Comparison of ENCODE assay signal across 9 mouse cellular contexts in the genomic region with DNA sequence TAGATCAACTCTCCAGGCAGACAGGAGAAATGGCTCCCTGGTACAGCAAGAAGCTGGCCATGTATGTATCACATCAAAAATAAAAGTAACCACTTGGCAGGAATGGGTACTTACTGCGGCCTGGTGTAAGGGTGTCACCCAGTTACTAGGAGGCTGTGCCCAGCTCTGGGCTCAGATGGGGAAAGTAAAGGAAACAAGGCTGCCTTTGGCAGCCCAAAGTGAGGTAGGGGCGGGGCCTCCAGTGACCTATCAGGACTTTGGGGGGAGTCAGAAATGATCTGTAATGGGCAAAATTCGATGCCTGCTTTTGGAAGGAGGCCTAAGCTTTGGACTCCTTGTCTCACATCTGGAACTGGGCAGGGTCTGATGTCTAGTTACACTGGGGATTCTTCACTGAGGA. TPM values are rescaled to one million over a fixed set of nuclear protein-coding genes. Genes with fewer than 3 reads are reported as not detected.
DNase-seq lines count a peak whose midpoint lies in the region; ATAC-seq and TF ChIP-seq lines count a peak whose summit lies in the region.
"Had no signal": no experiment of that assay in that cellular context is flagged by ENCODE, and none has a peak within 500 bp of the region (broad histone marks: within the 10 kb centered on the region; RNA-seq: fewer than 3 reads in every experiment).

No protein-coding gene starts in this region.

- H3K4me3 ChIP-seq in heart, embryonic 11.5 days (ENCODE audit: low read depth, low read length), result peak overlapping the region; percentile 85
- H3K4me3 ChIP-seq in heart, embryonic 16.5 days (ENCODE audit: low read length), result peak overlapping the region; percentile 79
- H3K4me3 ChIP-seq in liver, postnatal 0 days (ENCODE audit: low read depth, low read length), result 0 out of 2 replicates have a peak overlapping the region, but pooled peaks have one; percentile 5

- H3K9ac ChIP-seq in heart, embryonic 11.5 days (ENCODE audit: low read depth, low read length), result peak overlapping the region; percentile 59; the same call in 1 of the 2 replicates
- H3K9ac ChIP-seq in heart, embryonic 16.5 days (ENCODE audit: low read length), result peak overlapping the region; percentile 98
- H3K9ac ChIP-seq in liver, postnatal 0 days (replicated peaks), result peak overlapping the region; percentile 50

- H3K4me2 ChIP-seq in heart, embryonic 11.5 days, result peak overlapping the region; percentile 81
- peak overlapping the region; percentile 82 for H3K4me2 ChIP-seq in heart, embryonic 16.5 days (ENCODE audit: low read depth, low read length)
- peak overlapping the region; percentile 89 for H3K4me2 ChIP-seq in liver, postnatal 0 days (ENCODE audit: low read depth, low read length)

- TF ChIP-seq CTCF in liver, postnatal 0 days (IDR thresholded peaks at IDR 0.05; ENCODE audit: low read depth), result no peak

- intact Hi-C loops in left cerebral cortex, postnatal 25 days (cut with DNase I), result no loop called here

- H3K36me3 ChIP-seq in heart, embryonic 11.5 days (ENCODE audit: control insufficient read depth, insufficient read depth, low read length), result no peaks in the 10 kb centered on the region
- H3K36me3 ChIP-seq in heart, embryonic 16.5 days (ENCODE audit: control insufficient read depth, insufficient read depth), result no peaks in the 10 kb centered on the region
- H3K36me3 ChIP-seq in liver, postnatal 0 days (replicated peaks; ENCODE audit: insufficient read depth, low read length), result 0 out of 2 replicates have a peak, but pooled peaks cover 2% of the 10 kb centered on the region

- H3K27me3 ChIP-seq in heart, embryonic 11.5 days (ENCODE audit: control insufficient read depth, insufficient read depth, low read length), result no peaks in the 10 kb centered on the region
- no peaks in the 10 kb centered on the region for H3K27me3 ChIP-seq in heart, embryonic 16.5 days (ENCODE audit: control insufficient read depth, insufficient read depth, low read length)
- no peaks in the 10 kb centered on the region for H3K27me3 ChIP-seq in liver, postnatal 0 days (ENCODE audit: insufficient read depth, low read length)

- no peaks in the 10 kb centered on the region for H3K9me3 ChIP-seq in heart, embryonic 11.5 days (replicated peaks; ENCODE audit: control insufficient read depth, low read length)
- no peaks in the 10 kb centered on the region for H3K9me3 ChIP-seq in heart, embryonic 16.5 days (replicated peaks; ENCODE audit: control insufficient read depth, low read length)
- no peaks in the 10 kb centered on the region for H3K9me3 ChIP-seq in liver, postnatal 0 days (ENCODE audit: low read length)

- 63% methylated on average over 3 of the region's 3 CpGs for WGBS in heart, embryonic 11.5 days (ENCODE audit: insufficient replicate concordance)
- 45% methylated on average over 3 of the region's 3 CpGs for WGBS in heart, embryonic 16.5 days
- 46% methylated on average over 3 of the region's 3 CpGs for WGBS in liver, postnatal 0 days (ENCODE audit: insufficient replicate concordance)

- no peak for ATAC-seq in heart, embryonic 11.5 days (replicated peaks; ENCODE audit: insufficient number of reproducible peaks, low FRiP score, low TSS enrichment)
- no peak for ATAC-seq in heart, embryonic 16.5 days (replicated peaks; ENCODE audit: extremely low read depth, insufficient read depth, low FRiP score)
- ATAC-seq in liver, postnatal 0 days, result no peak

- no peak for TF ChIP-seq EP300 in liver, postnatal 0 days (IDR thresholded peaks at IDR 0.05; ENCODE audit: low read depth)

- DNase-seq in heart, postnatal 4 days, result no peak
- peak; percentile 31 for DNase-seq in adipocyte (ENCODE audit: low spot score)
- no peak for DNase-seq in liver, postnatal 0 days
- no peak for DNase-seq in left cerebral cortex, postnatal 25 days (ENCODE audit: low spot score in 2 of 2)
- no peak for DNase-seq in yolk sac, embryonic 10.5 days (ENCODE audit: low spot score)
- no peak for DNase-seq in urinary bladder, postnatal 36 days (ENCODE audit: low spot score in 2 of 2)

- H3K4me1 ChIP-seq in heart, embryonic 11.5 days (ENCODE audit: control insufficient read depth, insufficient read depth, low read length), result peaks cover 68% of the 10 kb centered on the region
- peaks cover 68% of the 10 kb centered on the region for H3K4me1 ChIP-seq in heart, embryonic 16.5 days (ENCODE audit: control insufficient read depth, insufficient read depth, low read length)
- H3K4me1 ChIP-seq in liver, postnatal 0 days (ENCODE audit: insufficient read depth), result peaks cover 71% of the 10 kb centered on the region

- H3K27ac ChIP-seq in heart, embryonic 11.5 days (ENCODE audit: low read depth, low read length), result no peak overlapping the region
- peak overlapping the region; percentile 69 for H3K27ac ChIP-seq in heart, embryonic 16.5 days (ENCODE audit: low read length)
- no peak overlapping the region for H3K27ac ChIP-seq in liver, postnatal 0 days (ENCODE audit: low read depth)

RNA-seq across cellular contexts. Expression of a gene that starts 3.2 kb away (rescaled TPM):
- 47.3 and 47.6 TPM in 2 replicates for polyA plus RNA-seq in heart, embryonic 11.5 days (2014; fragmentation: Nextera tagmentation; extraction: Ambion mirVana)
- total RNA-seq in heart, postnatal 4 days (2021), result 100 to 1,000 TPM; 132 to 136 TPM
- polyA plus RNA-seq in heart, embryonic 16.5 days (2015; fragmentation: Nextera tagmentation; extraction: Ambion mirVana), result 38.2 and 41.8 TPM in 2 replicates
- 10.7 and 11.4 TPM in 2 replicates for polyA plus RNA-seq in liver, postnatal 0 days (2015; fragmentation: Nextera tagmentation; extraction: Ambion mirVana)
- total RNA-seq in left cerebral cortex, postnatal 25 days (2021), result 10 to 100 TPM; 69.2 to 80.7 TPM

RNA-seq across cellular contexts. Expression of a gene that starts 18.8 kb away (rescaled TPM):
- polyA plus RNA-seq in heart, embryonic 11.5 days (2014; fragmentation: Nextera tagmentation; extraction: Ambion mirVana), result 0.13 and 0.34 TPM in 2 replicates
- total RNA-seq in heart, postnatal 4 days (2021), result under 1 TPM; 0.10 to 0.23 TPM
- polyA plus RNA-seq in heart, embryonic 16.5 days (2015; fragmentation: Nextera tagmentation; extraction: Ambion mirVana), result 0.27 and 0.84 TPM in 2 replicates
- polyA plus RNA-seq in liver, postnatal 0 days (2015; fragmentation: Nextera tagmentation; extraction: Ambion mirVana), result 0.04 TPM in 1 of 2 replicates, not detected in the other
- under 1 TPM in 1 of 2 experiments, not detected in 1; 0.25 TPM for total RNA-seq in left cerebral cortex, postnatal 25 days (2021)
- total RNA-seq: common myeloid progenitor, adult 5-6 weeks had no signal

RNA-seq across cellular contexts. Expression of a gene that starts 48.9 kb away (rescaled TPM):
- 91.1 and 97.1 TPM in 2 replicates for polyA plus RNA-seq in heart, embryonic 11.5 days (2014; fragmentation: Nextera tagmentation; extraction: Ambion mirVana)
- total RNA-seq in heart, postnatal 4 days (2021), result 10 to 100 TPM; 65.1 to 68.0 TPM
- 89.3 and 93.4 TPM in 2 replicates for polyA plus RNA-seq in heart, embryonic 16.5 days (2015; fragmentation: Nextera tagmentation; extraction: Ambion mirVana)
- polyA plus RNA-seq in liver, postnatal 0 days (2015; fragmentation: Nextera tagmentation; extraction: Ambion mirVana), result 37.7 and 38.4 TPM in 2 replicates
- 10 to 100 TPM; 30.1 to 37.1 TPM for total RNA-seq in left cerebral cortex, postnatal 25 days (2021)

RNA-seq across cellular contexts. Expression of a gene that starts 59.5 kb away (rescaled TPM):
- polyA plus RNA-seq in heart, embryonic 11.5 days (2014; fragmentation: Nextera tagmentation; extraction: Ambion mirVana), result 36.1 and 43.3 TPM in 2 replicates
- 10 to 100 TPM; 11.5 TPM for total RNA-seq in heart, postnatal 4 days (2021)
- polyA plus RNA-seq in heart, embryonic 16.5 days (2015; fragmentation: Nextera tagmentation; extraction: Ambion mirVana), result 28.3 and 30.6 TPM in 2 replicates
- 14.9 and 15.0 TPM in 2 replicates for polyA plus RNA-seq in liver, postnatal 0 days (2015; fragmentation: Nextera tagmentation; extraction: Ambion mirVana)
- 1 to 10 TPM; 8.7 to 9.7 TPM for total RNA-seq in left cerebral cortex, postnatal 25 days (2021)

RNA-seq across cellular contexts. Expression of a gene that starts 59.6 kb away (rescaled TPM):
- 0.31 and 0.35 TPM in 2 replicates for polyA plus RNA-seq in heart, embryonic 11.5 days (2014; fragmentation: Nextera tagmentation; extraction: Ambion mirVana)
- total RNA-seq in heart, postnatal 4 days (2021), result under 1 TPM; 0.18 to 0.29 TPM
- polyA plus RNA-seq in heart, embryonic 16.5 days (2015; fragmentation: Nextera tagmentation; extraction: Ambion mirVana), result 0.16 and 0.37 TPM in 2 replicates
- polyA plus RNA-seq in liver, postnatal 0 days (2015; fragmentation: Nextera tagmentation; extraction: Ambion mirVana), result 0.05 and 0.07 TPM in 2 replicates
- total RNA-seq in left cerebral cortex, postnatal 25 days (2021), result under 1 TPM; 0.16 to 0.25 TPM
- total RNA-seq: common myeloid progenitor, adult 5-6 weeks had no signal

Comparison
In these comparisons a context has a peak if more than half of its experiments do, and no peak if none do; other contexts are left out.
1. H3K4me3 ChIP-seq: peak in every context shown above with its lines; median percentile 85 in heart, embryonic 11.5 days; 79 in heart, embryonic 16.5 days; 5 in liver, postnatal 0 days.